Mouse (Mus musculus): ENCODE data around the gene Csn1s2a. TPM values are rescaled to one million over a fixed set of nuclear protein-coding genes. Genes with fewer than 3 reads are reported as not detected.

Gene Csn1s2a
- polyA plus RNA-seq, 1 experiment, result not detected

DNA sequence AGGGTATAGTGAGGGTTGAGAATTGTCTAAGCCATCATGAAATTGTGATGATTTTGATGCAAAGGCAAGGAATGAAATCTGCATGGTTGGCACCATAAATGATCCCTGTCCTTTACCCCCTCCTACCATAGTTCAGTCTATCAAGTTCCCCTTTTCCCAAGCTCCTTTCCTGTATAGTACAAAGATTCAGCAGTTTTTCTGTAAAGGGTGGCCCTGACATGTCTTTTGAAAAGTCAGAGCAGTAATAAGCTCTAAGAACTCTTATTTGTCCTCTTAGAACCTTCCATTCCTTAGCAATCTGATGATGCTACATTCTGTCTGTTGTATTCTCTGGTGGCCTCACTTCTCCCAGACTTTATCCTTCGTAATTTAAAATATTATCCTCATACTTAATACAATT is 51.0 kb downstream of the Csn1s2a start, which contains the start of gene Prr27:
Gene Prr27 (plus strand): TSS at position 301 of the 400 bp plus-strand sequence.
- no peaks in the 10 kb centered on the region for H3K4me1 ChIP-seq (ENCODE audit: control insufficient read depth, insufficient read depth, low read length)
- H3K4me3 ChIP-seq (ENCODE audit: insufficient read depth, low read depth, low read length), result no peak within 1 kb of the TSS
- no peaks in the 10 kb centered on the region for H3K36me3 ChIP-seq (ENCODE audit: control insufficient read depth, insufficient read depth, low read length)
- no peak for DNase-seq
- TF ChIP-seq CTCF (conservative IDR thresholded peaks at IDR 0.05; ENCODE audit: insufficient read depth, insufficient read length, low read depth, low read length), result no peak
- TF ChIP-seq POLR2A (IDR thresholded peaks at IDR 0.05; ENCODE audit: low read depth, low read length), result no peak
- no peaks in the 10 kb centered on the region for H3K27me3 ChIP-seq (replicated peaks; ENCODE audit: control insufficient read depth, insufficient read depth, low read length)
- WGBS, result 55% methylated on average over 1 of the region's 1 CpGs
- H3K27ac ChIP-seq (ENCODE audit: insufficient read depth, low read depth, low read length), result no peak within 1 kb of the TSS

Other genes starting within 250 kb of the Csn1s2a start
- gene Sult1b1, start 236.4 kb upstream of the Csn1s2a start, polyA plus RNA-seq (2012; rRNA removed), result 0.72 and 0.92 TPM in 2 replicates
- gene Sult1d1, start 205.5 kb upstream of the Csn1s2a start, polyA plus RNA-seq (2012; rRNA removed), result 20.3 and 34.2 TPM in 2 replicates
- gene Sult1e1, start 183.0 kb upstream of the Csn1s2a start, polyA plus RNA-seq (2012; rRNA removed), result not detected in 2 replicates
- gene Csn1s1, start 108.4 kb upstream of the Csn1s2a start, polyA plus RNA-seq (2012; rRNA removed), result not detected in 2 replicates
- not detected in 2 replicates for gene Csn2, start 74.9 kb upstream of the Csn1s2a start, polyA plus RNA-seq (2012; rRNA removed)
- gene Csn1s2b, start 33.5 kb downstream of the Csn1s2a start, polyA plus RNA-seq (2012; rRNA removed), result not detected in 2 replicates
- not detected in 2 replicates for gene Prr27, start 51.1 kb downstream of the Csn1s2a start, polyA plus RNA-seq (2012; rRNA removed)
- 0.09 and 0.29 TPM in 2 replicates for gene Odam, start 110.5 kb downstream of the Csn1s2a start, polyA plus RNA-seq (2012; rRNA removed)
- not detected in 2 replicates for gene Csn3, start 151.0 kb downstream of the Csn1s2a start, polyA plus RNA-seq (2012; rRNA removed)
- gene 2310003L06Rik, start 194.9 kb downstream of the Csn1s2a start, polyA plus RNA-seq (2012; rRNA removed), result not detected in 2 replicates
- not detected in 2 replicates for gene Gm28434, start 194.9 kb downstream of the Csn1s2a start, polyA plus RNA-seq (2012; rRNA removed)
- 0.07 TPM in 1 of 2 replicates, not detected in the other for gene Cabs1, start 204.9 kb downstream of the Csn1s2a start, polyA plus RNA-seq (2012; rRNA removed)
- not detected in 2 replicates for gene Smr3a, start 228.0 kb downstream of the Csn1s2a start, polyA plus RNA-seq (2012; rRNA removed)

Data from kidney, adult 2 months (tissue).